Mouse (Mus musculus) midbrain, postnatal 0 days (tissue): ENCODE measurements around the gene Gtpbp6. TPM values are rescaled to one million over a fixed set of nuclear protein-coding genes. Genes with fewer than 3 reads are reported as not detected.

Experiments
- ATAC-seq: fragments of 200-750 bp; cut with Nextera tagmentation; 2 replicates; pipeline ENCODE4 v1.8.0; 2017; ENCODE audit warnings: moderate number of reproducible peaks, mild to moderate bottlenecking, moderate TSS enrichment, moderate library complexity; ENCODE audit not compliant: low FRiP score
- DNase-seq: peaks from one replicate; pipeline ENCODE4 v3.0.0-alpha.2; 2015; ENCODE audit warnings: low spot score
- H3K27ac ChIP-seq: fragments of 300-500 bp; sonication (generic); 2 replicates; pipeline ENCODE4 v1.5.1; 2014; ENCODE audit warnings: low read depth, mild to moderate bottlenecking, low read length, mixed read lengths
- H3K27me3 ChIP-seq: fragments of 300-500 bp; sonication (generic); 2 replicates; pipeline ENCODE4 v1.6.1; 2014; ENCODE audit warnings: low read length, control low read depth, mixed read lengths; ENCODE audit not compliant: insufficient read depth
- H3K36me3 ChIP-seq: fragments of 300-500 bp; sonication (generic); 2 replicates; pipeline ENCODE4 v1.6.1; 2014; ENCODE audit warnings: low read length, control low read depth, mixed read lengths; ENCODE audit not compliant: insufficient read depth
- H3K4me1 ChIP-seq: fragments of 300-500 bp; sonication (generic); 2 replicates; pipeline ENCODE4 v1.6.1; 2014; ENCODE audit warnings: mild to moderate bottlenecking, control low read depth, antibody characterized with exemption, low read length, mixed read lengths; ENCODE audit not compliant: insufficient read depth
- H3K4me2 ChIP-seq: fragments of 300-500 bp; sonication (generic); 2 replicates; pipeline ENCODE4 v1.6.1; 2014; ENCODE audit warnings: low read depth, mild to moderate bottlenecking, low read length, mixed read lengths; ENCODE audit not compliant: poor library complexity, severe bottlenecking
- H3K4me3 ChIP-seq: fragments of 300-500 bp; sonication (generic); 2 replicates; pipeline ENCODE4 v1.5.1; 2014; ENCODE audit warnings: low read depth, mild to moderate bottlenecking, low read length, moderate library complexity
- H3K9ac ChIP-seq: fragments of 300-500 bp; sonication (generic); replicated peaks from 2 replicates; pipeline ENCODE4 v1.6.1; 2014; ENCODE audit warnings: mild to moderate bottlenecking, low read length, moderate library complexity, mixed read lengths; ENCODE audit not compliant: poor library complexity, severe bottlenecking
- H3K9me3 ChIP-seq: fragments of 300-500 bp; sonication (generic); 2 replicates; pipeline ENCODE4 v1.6.1; 2016; ENCODE audit warnings: low read length, control low read depth
- CTCF ChIP-seq: IDR thresholded peaks from 2 replicates; pipeline ENCODE4 v1.5.1; 2016; ENCODE audit warnings: antibody characterized with exemption, mild to moderate bottlenecking
- WGBS: fragments of 180-500 bp; shearing (Covaris S2); extraction: QIAGEN DNeasy Blood & Tissue Kit; methylation state at CpG from one replicate; pipeline ENCODE4 v1.1.7; 2014; 5-methylcytosine and 5-hydroxymethylcytosine counted together
- polyA plus RNA-seq: library from polyadenylated mRNA; unstranded; fragments of >200 nt; fragmentation: Nextera tagmentation; extraction: Ambion mirVana; gene quantifications from 2 replicates; pipeline ENCODE4 v1.2.1, GENCODE M21; 2015
- total RNA-seq: library from RNA; depleted of rRNA; stranded (reverse); fragments of >200 nt; gene quantifications from 2 replicates; pipeline ENCODE4 v1.2.3, GENCODE M21; 2014; rRNA removed

Gtpbp6 gene
- total RNA-seq (119 and 135 TPM in 2 replicates), polyA plus RNA-seq (57.5 and 65.3 TPM in 2 replicates)

- Histone ChIP-seq H3K4me3 (peak within 1 kb of the TSS; percentile 57), H3K36me3 (peaks cover 34% of the 10 kb centered on the region), H3K4me1 (peaks cover 11% of the 10 kb centered on the region; the same call in 1 of the 2 replicates), H3K27me3 (no peaks in the 10 kb centered on the region), H3K4me2 (peak within 1 kb of the TSS; percentile 87), H3K9me3 (no peaks in the 10 kb centered on the region), H3K27ac (peak within 1 kb of the TSS; percentile 93), H3K9ac (peak within 1 kb of the TSS; percentile 77)
- no peak for TF ChIP-seq CTCF
- under 1% methylated on average over 69 of the region's 71 CpGs for WGBS
- DNase-seq (peak; percentile 97), ATAC-seq (peak; percentile 84)
Measured at GRCm38 (mm10) chr5:110107581-110108304, at the start of gene Gtpbp6. TSS of gene Gtpbp6 (minus strand) at chr5:110108197.

DNA sequence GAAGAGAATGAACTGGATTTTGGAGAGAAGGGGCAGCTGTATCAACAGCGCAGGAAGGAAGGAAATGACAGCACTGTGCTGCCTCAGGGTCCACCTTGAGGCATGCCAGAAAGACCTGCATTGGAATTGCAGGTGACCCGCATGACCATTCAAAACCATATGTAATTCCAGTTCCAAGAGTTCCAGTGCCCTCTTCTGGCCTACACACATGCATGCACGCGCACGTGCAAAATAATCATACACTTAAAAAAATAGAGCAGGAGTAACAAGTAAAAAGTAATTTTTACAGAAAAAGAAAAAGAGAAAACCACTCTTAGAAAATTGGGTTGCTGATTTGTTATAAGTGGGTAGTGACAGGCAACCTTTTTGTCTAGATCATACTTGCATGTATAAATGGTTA, 35.0 kb upstream of the Gtpbp6 start:
- no peaks in the 10 kb centered on the region for H3K27me3 ChIP-seq
- H3K36me3 ChIP-seq, result peaks cover 42% of the 10 kb centered on the region
- WGBS, result 91% methylated on average over 5 of the region's 5 CpGs
- no peak overlapping the region for H3K4me2 ChIP-seq
- H3K9me3 ChIP-seq, result no peaks in the 10 kb centered on the region
- peak; percentile 61 for TF ChIP-seq CTCF
- H3K9ac ChIP-seq, result no peak overlapping the region
- H3K4me3 ChIP-seq, result no peak overlapping the region
- DNase-seq (peak; percentile 9), ATAC-seq (no peak)
- no peak overlapping the region for H3K27ac ChIP-seq
- no peaks in the 10 kb centered on the region for H3K4me1 ChIP-seq

GRCm38 (mm10) chr5:110142309-110142708, 34.3 kb upstream of the Gtpbp6 start:
- H3K27ac ChIP-seq, result no peak overlapping the region
- H3K9me3 ChIP-seq, result no peaks in the 10 kb centered on the region
- WGBS, result 95% methylated on average over 2 of the region's 2 CpGs
- H3K4me2 ChIP-seq, result no peak overlapping the region
- TF ChIP-seq CTCF, result no peak
- ATAC-seq (no peak), DNase-seq (no peak)
- H3K27me3 ChIP-seq, result no peaks in the 10 kb centered on the region
- no peak overlapping the region for H3K4me3 ChIP-seq
- H3K4me1 ChIP-seq, result no peaks in the 10 kb centered on the region
- H3K9ac ChIP-seq, result no peak overlapping the region
- H3K36me3 ChIP-seq, result peaks cover 40% of the 10 kb centered on the region

- H3K36me3 ChIP-seq, result peaks cover 25% of the 10 kb centered on the region
- DNase-seq (no peak), ATAC-seq (no peak)
- 93% methylated on average over 7 of the region's 7 CpGs for WGBS
- TF ChIP-seq CTCF, result no peak
- H3K9me3 ChIP-seq, result no peaks in the 10 kb centered on the region
- H3K9ac ChIP-seq, result no peak overlapping the region
- H3K4me1 ChIP-seq, result no peaks in the 10 kb centered on the region
- no peak overlapping the region for H3K4me2 ChIP-seq
- no peaks in the 10 kb centered on the region for H3K27me3 ChIP-seq
- no peak overlapping the region for H3K4me3 ChIP-seq
- no peak overlapping the region for H3K27ac ChIP-seq
Measured at GRCm38 (mm10) chr5:110140424-110140823, 32.4 kb upstream of the Gtpbp6 start.

GRCm38 (mm10) chr5:110139325-110139724, 31.3 kb upstream of the Gtpbp6 start:
- Histone ChIP-seq H3K9me3 (no peaks in the 10 kb centered on the region), H3K4me1 (no peaks in the 10 kb centered on the region), H3K9ac (no peak overlapping the region), H3K4me2 (no peak overlapping the region), H3K27me3 (no peaks in the 10 kb centered on the region), H3K36me3 (peaks cover 16% of the 10 kb centered on the region), H3K4me3 (no peak overlapping the region), H3K27ac (no peak overlapping the region)
- DNase-seq, result no peak
- TF ChIP-seq CTCF, result no peak
- 96% methylated on average over 3 of the region's 3 CpGs for WGBS
- no peak for ATAC-seq

DNA sequence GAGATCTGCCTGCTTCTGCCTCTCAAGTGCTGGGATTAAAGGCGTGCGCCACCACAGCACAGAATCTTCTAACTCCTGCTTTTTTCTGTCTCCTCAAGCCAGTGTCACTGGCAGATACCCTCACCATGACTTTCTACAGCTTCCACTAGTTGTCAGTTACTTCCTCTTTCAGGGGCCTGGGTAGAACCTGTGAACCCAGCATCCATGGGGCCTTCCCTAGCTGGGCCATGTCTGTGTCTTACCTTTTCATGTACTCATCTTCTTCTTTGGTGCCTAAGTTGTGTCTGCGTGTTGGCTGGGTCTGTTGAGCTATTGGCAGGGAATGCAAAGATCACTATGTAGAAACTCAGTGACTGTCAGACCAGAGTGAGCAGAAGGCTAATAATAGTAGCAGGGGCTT, 29.8 kb upstream of the Gtpbp6 start:
- no peak overlapping the region for H3K9ac ChIP-seq
- TF ChIP-seq CTCF, result no peak
- ATAC-seq, result no peak
- no peak overlapping the region for H3K27ac ChIP-seq
- no peaks in the 10 kb centered on the region for H3K4me1 ChIP-seq
- H3K4me2 ChIP-seq, result no peak overlapping the region
- H3K36me3 ChIP-seq, result peaks cover 8% of the 10 kb centered on the region
- 98% methylated on average over 3 of the region's 3 CpGs for WGBS
- no peak overlapping the region for H3K4me3 ChIP-seq
- no peak for DNase-seq
- no peaks in the 10 kb centered on the region for H3K9me3 ChIP-seq
- H3K27me3 ChIP-seq, result no peaks in the 10 kb centered on the region
